Mouse (Mus musculus) limb, embryonic 15.5 days (tissue): ENCODE results near the gene Tnfrsf12a. TPM values are rescaled to one million over a fixed set of nuclear protein-coding genes. Genes with fewer than 3 reads are reported as not detected.
A peak's percentile ranks its signal among the peaks of the same experiment; 100 is the strongest.

Source experiments
- ATAC-seq: fragments of 200-750 bp; cut with Nextera tagmentation; 2 replicates; pipeline ENCODE4 v1.8.0; 2017; ENCODE audit warnings: low read depth, moderate TSS enrichment; ENCODE audit not compliant: insufficient number of reproducible peaks, low FRiP score, low TSS enrichment
- H3K27ac ChIP-seq: fragments of 300-500 bp; sonication (generic); 2 replicates; pipeline ENCODE4 v1.5.1; 2015; ENCODE audit warnings: moderate library complexity, mild to moderate bottlenecking, inconsistent platforms
- H3K27me3 ChIP-seq: fragments of 300-500 bp; sonication (generic); 2 replicates; pipeline ENCODE4 v1.6.1; 2015; ENCODE audit warnings: inconsistent platforms
- H3K36me3 ChIP-seq: fragments of 300-500 bp; sonication (generic); 2 replicates; pipeline ENCODE4 v1.6.1; 2015; ENCODE audit warnings: inconsistent platforms
- H3K4me1 ChIP-seq: fragments of 300-500 bp; sonication (generic); 2 replicates; pipeline ENCODE4 v1.6.1; 2015; ENCODE audit warnings: inconsistent platforms
- H3K4me2 ChIP-seq: fragments of 300-500 bp; sonication (generic); 2 replicates; pipeline ENCODE4 v1.6.1; 2015; ENCODE audit warnings: mild to moderate bottlenecking, inconsistent platforms
- H3K4me3 ChIP-seq: fragments of 300-500 bp; sonication (generic); 2 replicates; pipeline ENCODE4 v1.5.1; 2015; ENCODE audit warnings: mild to moderate bottlenecking, inconsistent platforms
- H3K9ac ChIP-seq: fragments of 300-500 bp; sonication (generic); 2 replicates; pipeline ENCODE4 v1.6.1; 2015; ENCODE audit warnings: inconsistent platforms
- H3K9me3 ChIP-seq: fragments of 300-500 bp; sonication (generic); 2 replicates; pipeline ENCODE4 v1.6.1; 2016; ENCODE audit warnings: inconsistent platforms
- WGBS: fragments of 180-500 bp; shearing (Covaris S2); methylation state at CpG from one replicate; pipeline ENCODE4 v1.1.7; 2015; 5-methylcytosine and 5-hydroxymethylcytosine counted together
- polyA plus RNA-seq: library from polyadenylated mRNA; unstranded; fragments of >200 nt; fragmentation: Nextera tagmentation; extraction: Ambion mirVana; gene quantifications from 2 replicates; pipeline ENCODE4 v1.2.1, GENCODE M21; 2015

Gene Tnfrsf12a
- polyA plus RNA-seq, 1 experiment from 2014 or later: 28.0 TPM

DNA sequence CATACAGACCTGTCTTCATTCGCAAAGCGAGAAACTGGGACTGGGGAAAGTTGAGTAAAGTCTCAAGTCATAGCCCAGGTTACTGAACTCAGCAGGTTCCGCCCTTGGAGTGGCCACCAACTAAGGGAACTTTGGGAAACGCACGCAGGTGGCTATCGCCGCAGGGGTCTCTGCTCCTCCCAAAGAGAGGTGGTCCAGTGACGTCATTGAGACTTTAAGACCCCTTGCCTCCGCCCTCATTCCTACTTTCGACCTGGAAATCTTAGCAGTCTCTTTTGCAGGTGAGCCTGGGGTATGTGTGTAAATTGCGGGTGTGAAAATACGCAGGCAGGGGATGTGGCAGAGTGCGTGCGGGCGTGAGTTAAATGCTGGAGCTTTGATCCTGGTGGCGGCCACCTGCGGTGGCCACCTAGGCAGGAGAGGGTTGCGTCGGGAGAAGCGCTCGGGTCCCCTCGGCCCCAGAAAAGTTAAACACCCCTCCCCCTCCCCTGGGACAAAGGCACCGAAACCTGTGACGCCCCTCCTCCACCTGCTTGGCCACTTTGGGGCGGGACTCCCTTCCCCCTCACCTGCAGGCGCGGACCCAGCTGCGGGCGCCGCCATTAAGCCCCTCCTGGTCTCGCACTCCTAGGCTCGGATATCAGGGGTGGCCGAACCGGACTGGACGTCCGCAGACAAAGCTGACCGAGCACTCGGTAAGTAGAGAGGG, 2.0 kb upstream of the Tnfrsf12a start, which contains the start of gene Cldn6:
TSS of gene Cldn6 (plus strand) at position 123 of the 709 bp plus-strand sequence.
- Histone ChIP-seq H3K9me3 (no peaks in the 10 kb centered on the region), H3K4me3 (peak within 1 kb of the TSS; percentile 24), H3K27ac (no peak within 1 kb of the TSS), H3K4me2 (peak within 1 kb of the TSS; percentile 34), H3K9ac (no peak within 1 kb of the TSS), H3K27me3 (peaks cover 49% of the 10 kb centered on the region), H3K36me3 (no peaks in the 10 kb centered on the region), H3K4me1 (peaks cover 56% of the 10 kb centered on the region)
- no peak for ATAC-seq
- 2% methylated on average over 37 of the region's 38 CpGs for WGBS

DNA sequence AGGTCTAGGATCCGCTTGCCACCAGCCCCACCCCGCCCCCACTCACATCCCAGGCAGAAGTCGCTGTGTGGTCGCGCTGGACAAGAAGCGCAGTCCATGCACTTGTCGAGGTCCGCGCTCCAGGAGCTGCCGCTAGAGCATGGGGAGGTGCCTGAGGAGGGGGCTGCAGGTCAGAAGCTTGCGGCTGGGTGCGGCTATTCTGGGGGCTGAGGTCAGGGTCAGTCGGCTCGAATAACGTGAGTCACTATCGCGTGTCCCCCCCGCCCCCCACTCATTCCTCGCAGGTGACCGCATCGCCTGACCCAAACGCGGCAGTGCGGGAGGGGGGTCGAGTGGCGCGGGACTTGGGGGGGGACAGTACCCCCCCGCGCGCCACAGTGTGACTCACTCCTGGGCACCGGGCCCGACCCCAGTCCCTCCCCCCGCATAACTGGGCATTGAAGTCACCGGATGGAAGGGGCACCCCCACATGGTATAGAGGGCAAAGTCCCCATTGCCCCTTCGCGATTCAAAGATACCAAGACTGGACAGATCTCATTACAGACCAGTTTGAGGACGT, 716 bp downstream of the Tnfrsf12a start:
- Histone ChIP-seq H3K27me3 (peaks cover 33% of the 10 kb centered on the region), H3K36me3 (no peaks in the 10 kb centered on the region), H3K4me3 (peak overlapping the region; percentile 64), H3K9me3 (no peaks in the 10 kb centered on the region), H3K4me2 (peak overlapping the region; percentile 95), H3K27ac (peak overlapping the region; percentile 79), H3K4me1 (peaks cover 54% of the 10 kb centered on the region), H3K9ac (peak overlapping the region; percentile 46)
- under 1% methylated on average over 37 of the region's 37 CpGs for WGBS
- ATAC-seq: no peak

DNA sequence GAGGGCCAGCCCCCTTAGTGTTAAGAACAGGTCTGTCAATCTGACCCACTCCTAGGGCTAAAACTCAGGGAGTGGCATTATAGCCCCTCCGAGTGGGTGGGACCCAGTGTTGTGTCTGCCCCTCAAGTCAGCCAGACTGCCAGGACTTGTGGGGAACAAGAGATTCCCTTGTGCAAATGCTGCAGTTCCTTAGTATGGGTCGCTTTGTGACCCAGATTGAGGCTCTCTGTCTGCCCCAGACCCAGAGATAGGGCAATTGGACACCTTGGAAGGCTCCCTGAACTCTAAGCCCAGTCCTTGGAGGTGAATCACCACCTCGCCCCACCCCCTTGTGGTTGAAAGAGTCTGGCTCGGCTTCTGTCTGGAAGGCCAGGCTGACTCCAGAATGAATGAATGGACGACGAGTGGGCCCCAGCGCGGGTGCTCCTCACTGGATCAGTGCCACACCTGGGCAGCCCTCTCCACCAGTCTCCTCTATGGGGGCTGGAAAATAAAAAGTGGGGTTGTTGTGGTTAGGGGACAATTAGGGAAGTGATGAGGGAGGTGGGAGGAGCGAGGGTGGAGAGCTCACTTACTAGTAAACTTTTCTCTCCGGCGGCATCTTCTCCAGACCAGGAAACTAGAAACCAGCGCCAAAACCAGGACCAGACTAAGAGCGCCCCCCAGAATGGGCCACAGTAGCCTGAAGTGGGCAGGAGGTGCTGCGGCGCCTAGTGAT, 1.5 kb downstream of the Tnfrsf12a start:
- Histone ChIP-seq H3K4me2 (peak overlapping the region; percentile 95), H3K4me3 (peak overlapping the region; percentile 64), H3K4me1 (peaks cover 54% of the 10 kb centered on the region), H3K9me3 (no peaks in the 10 kb centered on the region), H3K36me3 (no peaks in the 10 kb centered on the region), H3K27me3 (peaks cover 24% of the 10 kb centered on the region), H3K9ac (peak overlapping the region; percentile 46), H3K27ac (peak overlapping the region; percentile 79)
- no peak for ATAC-seq
- 9% methylated on average over 15 of the region's 15 CpGs for WGBS

DNA sequence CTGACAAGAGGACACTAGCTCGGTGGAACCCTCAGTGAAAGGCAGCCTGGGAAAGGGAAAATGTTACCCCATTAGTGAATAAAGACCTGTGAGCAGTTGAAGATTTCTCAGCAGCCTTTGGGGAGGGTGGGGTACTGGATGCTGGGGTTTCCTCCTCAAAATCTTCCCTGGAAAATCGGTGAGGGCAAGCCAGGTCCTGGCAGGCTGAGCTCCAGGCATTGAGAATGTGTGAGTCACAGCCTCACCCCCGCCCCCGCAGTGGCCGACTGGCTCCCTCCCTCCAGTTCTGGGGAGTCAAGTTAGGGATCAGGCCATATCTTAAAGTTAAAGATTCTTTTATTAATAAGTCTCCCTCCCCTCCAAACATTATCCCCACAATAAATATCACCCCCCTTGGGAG, 2.1 kb downstream of the Tnfrsf12a start:
- H3K9me3 ChIP-seq: no peaks in the 10 kb centered on the region
- peak overlapping the region; percentile 64 for H3K4me3 ChIP-seq
- H3K27ac ChIP-seq: peak overlapping the region; percentile 86
- H3K27me3 ChIP-seq: peaks cover 18% of the 10 kb centered on the region
- 20% methylated on average over 5 of the region's 5 CpGs for WGBS
- ATAC-seq: no peak
- peaks cover 54% of the 10 kb centered on the region for H3K4me1 ChIP-seq
- H3K9ac ChIP-seq: no peak overlapping the region
- peak overlapping the region; percentile 95 for H3K4me2 ChIP-seq
- peaks cover 5% of the 10 kb centered on the region for H3K36me3 ChIP-seq

DNA sequence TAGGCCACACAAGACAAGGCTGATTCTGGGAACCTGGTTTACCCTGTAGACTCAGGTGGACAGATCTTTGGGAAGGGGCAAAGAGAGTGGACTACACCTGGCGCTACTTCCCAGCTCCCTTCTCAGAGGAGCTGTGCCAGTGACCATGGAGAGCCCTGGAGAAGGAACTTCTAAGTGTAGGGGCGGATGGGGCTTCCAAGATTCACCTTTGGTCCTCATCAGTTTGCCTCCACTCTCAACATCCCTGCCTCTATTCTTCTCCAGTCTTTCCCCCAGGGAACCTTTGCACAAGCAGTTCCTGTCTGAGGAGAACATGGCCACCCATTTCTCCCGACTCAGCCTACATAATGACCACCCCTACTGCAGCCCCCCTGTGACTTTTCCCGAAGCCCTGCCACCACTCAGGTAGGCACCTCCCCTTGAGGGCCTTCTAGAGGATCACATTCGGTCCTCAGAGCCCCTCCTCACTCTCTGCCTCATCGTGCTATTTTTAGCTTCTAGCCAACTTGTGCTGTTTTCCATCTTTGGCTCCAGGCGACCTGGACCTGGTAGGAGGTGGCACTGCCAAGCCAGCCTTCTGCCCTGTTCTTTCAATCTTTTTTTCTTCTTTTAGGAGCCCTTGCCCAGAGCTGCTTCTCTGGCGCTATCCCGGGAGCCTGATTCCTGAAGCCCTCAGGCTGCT, 2.9 kb downstream of the Tnfrsf12a start:
- no peak for ATAC-seq
- H3K27me3 ChIP-seq: peaks cover 11% of the 10 kb centered on the region
- 26% methylated on average over 9 of the region's 9 CpGs for WGBS
- H3K9me3 ChIP-seq: no peaks in the 10 kb centered on the region
- H3K36me3 ChIP-seq: peaks cover 12% of the 10 kb centered on the region
- peak overlapping the region; percentile 64 for H3K4me3 ChIP-seq
- H3K27ac ChIP-seq: peak overlapping the region; percentile 86
- H3K4me2 ChIP-seq: peak overlapping the region; percentile 95
- peak overlapping the region; percentile 55; the same call in 1 of the 2 replicates for H3K9ac ChIP-seq
- H3K4me1 ChIP-seq: peaks cover 50% of the 10 kb centered on the region

DNA sequence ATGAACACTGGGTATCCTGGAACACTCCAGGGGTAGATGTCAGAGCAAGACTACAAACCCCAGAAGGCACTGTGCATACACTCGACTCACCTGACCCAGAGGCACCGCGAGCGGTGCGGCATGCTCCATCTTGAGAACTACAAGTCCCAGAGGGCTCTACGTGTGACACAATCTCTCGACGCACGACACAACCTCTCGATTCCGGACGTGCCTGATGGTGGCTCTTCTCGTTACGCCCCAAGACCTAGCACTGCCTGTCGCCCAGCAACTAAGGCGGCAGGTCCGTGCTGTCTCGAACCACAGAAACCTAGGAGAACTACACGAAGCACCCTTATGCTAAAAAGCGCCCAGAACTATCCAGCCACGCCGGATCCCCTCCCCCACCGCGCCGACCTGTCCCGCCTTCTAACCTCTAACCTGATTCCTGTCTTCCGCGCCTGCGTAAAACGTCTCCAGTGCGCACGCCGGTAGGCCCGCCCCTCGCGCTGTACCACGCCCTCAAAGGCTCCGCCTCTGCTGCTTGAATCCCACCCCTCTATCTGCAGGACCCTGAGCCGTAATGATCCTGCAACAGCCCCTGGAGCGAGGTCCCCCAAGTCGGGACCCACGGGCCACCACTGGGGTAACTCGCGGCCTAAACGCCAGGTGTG, 3.7 kb downstream of the Tnfrsf12a start, which contains the start of the genes Hcfc1r1 and Thoc6:
TSS of gene Hcfc1r1 (plus strand) at position 173 of the 650 bp plus-strand sequence.
TSS of gene Thoc6 (minus strand) at position 459 of the 650 bp plus-strand sequence.
- H3K9ac ChIP-seq: peak within 1 kb of the TSS; percentile 55
- peaks cover 3% of the 10 kb centered on the region; the same call in 1 of the 2 replicates for H3K27me3 ChIP-seq
- peak within 1 kb of the TSS; percentile 86 for H3K27ac ChIP-seq
- H3K4me3 ChIP-seq: peak within 1 kb of the TSS; percentile 64
- peaks cover 21% of the 10 kb centered on the region for H3K36me3 ChIP-seq
- peak; percentile 91 for ATAC-seq
- peak within 1 kb of the TSS; percentile 95 for H3K4me2 ChIP-seq
- H3K4me1 ChIP-seq: peaks cover 42% of the 10 kb centered on the region
- H3K9me3 ChIP-seq: no peaks in the 10 kb centered on the region
- 1% methylated on average over 45 of the region's 45 CpGs for WGBS

DNA sequence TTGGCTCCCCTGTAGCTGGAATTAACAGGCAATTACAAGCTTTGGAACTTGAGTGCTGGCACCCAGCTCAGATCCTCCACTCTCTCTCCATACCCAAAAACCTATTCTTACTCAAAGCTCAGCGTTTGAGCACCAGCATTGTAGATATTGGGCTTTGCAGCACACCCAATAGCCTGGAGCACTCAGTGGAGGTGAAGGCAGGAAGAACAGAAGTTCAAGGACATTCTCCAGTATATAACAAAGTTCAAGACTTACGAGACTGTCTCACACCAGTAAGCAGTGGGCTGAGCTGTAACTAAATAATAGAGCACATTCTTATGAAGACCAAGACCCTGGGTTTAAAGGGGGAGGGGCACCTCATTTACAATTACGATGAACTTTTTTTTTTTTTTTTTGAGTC, 4.5 kb downstream of the Tnfrsf12a start:
- no peaks in the 10 kb centered on the region for H3K9me3 ChIP-seq
- peak overlapping the region; percentile 95 for H3K4me2 ChIP-seq
- no peaks in the 10 kb centered on the region for H3K27me3 ChIP-seq
- ATAC-seq: no peak
- WGBS: 53% methylated on average over 3 of the region's 3 CpGs
- H3K9ac ChIP-seq: no peak overlapping the region
- peak overlapping the region; percentile 64 for H3K4me3 ChIP-seq
- H3K36me3 ChIP-seq: peaks cover 29% of the 10 kb centered on the region
- H3K27ac ChIP-seq: no peak overlapping the region
- H3K4me1 ChIP-seq: peaks cover 42% of the 10 kb centered on the region

DNA sequence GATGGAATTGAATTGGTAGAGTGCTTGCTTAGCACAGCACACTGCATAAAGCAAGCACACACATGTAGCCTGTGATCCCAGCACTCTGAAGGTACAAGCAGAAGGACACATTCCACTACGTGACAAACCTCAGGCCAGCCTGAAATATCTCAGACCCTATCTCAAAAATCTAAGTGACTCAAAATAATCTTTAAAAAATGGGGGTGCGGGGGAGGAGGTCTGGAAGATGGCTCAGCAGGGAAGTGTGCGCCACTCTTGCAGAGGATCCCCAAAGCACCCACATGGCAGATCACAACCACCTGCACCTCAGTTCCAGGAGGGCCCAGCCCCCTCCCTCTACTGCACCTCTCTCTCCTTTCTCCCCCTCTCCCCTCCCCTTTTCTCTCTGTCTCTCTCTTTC, 5.7 kb downstream of the Tnfrsf12a start:
- Histone ChIP-seq H3K27ac (no peak overlapping the region), H3K4me1 (peaks cover 33% of the 10 kb centered on the region), H3K9ac (no peak overlapping the region), H3K4me2 (no peak overlapping the region), H3K9me3 (no peaks in the 10 kb centered on the region), H3K27me3 (no peaks in the 10 kb centered on the region), H3K4me3 (no peak overlapping the region), H3K36me3 (peaks cover 41% of the 10 kb centered on the region)
- ATAC-seq: no peak
- WGBS: 89% methylated on average over 3 of the region's 3 CpGs

DNA sequence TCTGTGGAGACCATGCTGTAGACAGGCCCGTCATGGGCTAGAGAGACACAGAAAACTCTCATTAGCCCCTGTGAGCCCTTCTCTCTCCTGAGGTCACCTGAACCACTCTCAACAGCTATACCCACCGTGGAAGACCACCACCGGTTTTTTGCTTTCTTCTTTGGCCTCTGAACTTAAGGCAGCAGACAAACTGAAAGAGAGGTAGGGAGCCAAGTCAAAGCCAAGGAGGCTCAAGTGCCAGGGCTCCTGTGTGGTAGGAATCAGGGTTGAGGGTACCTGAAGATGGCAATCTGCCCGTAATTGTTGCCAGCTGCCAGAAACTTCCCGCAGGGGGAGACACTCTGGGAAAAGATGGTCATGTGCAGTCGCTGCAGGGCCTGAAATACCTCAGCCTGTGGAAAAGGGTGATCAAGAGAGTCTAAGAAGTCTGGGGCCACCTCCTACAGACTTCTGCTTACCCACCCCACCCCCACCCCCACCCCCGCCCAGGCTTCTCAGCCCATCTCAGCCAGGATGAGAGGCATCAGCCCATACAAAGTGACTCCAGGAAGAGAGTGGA, 6.7 kb downstream of the Tnfrsf12a start:
- Histone ChIP-seq H3K36me3 (peaks cover 43% of the 10 kb centered on the region), H3K4me3 (no peak overlapping the region), H3K27me3 (no peaks in the 10 kb centered on the region), H3K9me3 (no peaks in the 10 kb centered on the region), H3K27ac (no peak overlapping the region), H3K9ac (no peak overlapping the region), H3K4me1 (peaks cover 24% of the 10 kb centered on the region), H3K4me2 (no peak overlapping the region)
- 84% methylated on average over 7 of the region's 7 CpGs for WGBS
- no peak for ATAC-seq

DNA sequence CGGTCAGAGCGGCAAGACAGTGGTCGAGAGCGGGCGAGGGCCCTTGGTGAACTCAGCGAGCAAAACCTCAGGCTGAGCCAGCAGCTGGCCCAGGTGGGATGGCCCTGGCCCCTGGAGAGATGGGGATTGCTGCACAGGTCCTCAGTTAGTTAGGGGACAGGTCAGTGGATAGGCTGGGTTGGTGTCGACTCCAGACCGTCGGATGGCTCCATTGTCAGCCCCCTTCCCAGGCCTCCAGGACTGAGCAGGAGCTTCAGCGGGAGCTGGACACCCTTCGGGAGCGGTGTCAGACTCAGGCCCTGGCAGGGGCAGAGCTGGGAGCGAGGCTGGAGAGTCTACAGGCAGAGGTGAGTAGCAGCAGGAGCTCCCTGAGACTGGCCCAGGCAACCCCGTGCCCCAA, 11.8 kb downstream of the Tnfrsf12a start:
- no peaks in the 10 kb centered on the region for H3K9me3 ChIP-seq
- H3K4me1 ChIP-seq: peaks cover 11% of the 10 kb centered on the region
- H3K4me3 ChIP-seq: no peak overlapping the region
- peaks cover 42% of the 10 kb centered on the region for H3K36me3 ChIP-seq
- peaks cover 28% of the 10 kb centered on the region for H3K27me3 ChIP-seq
- 78% methylated on average over 14 of the region's 14 CpGs for WGBS
- H3K9ac ChIP-seq: no peak overlapping the region
- H3K4me2 ChIP-seq: no peak overlapping the region
- ATAC-seq: no peak
- H3K27ac ChIP-seq: no peak overlapping the region

DNA sequence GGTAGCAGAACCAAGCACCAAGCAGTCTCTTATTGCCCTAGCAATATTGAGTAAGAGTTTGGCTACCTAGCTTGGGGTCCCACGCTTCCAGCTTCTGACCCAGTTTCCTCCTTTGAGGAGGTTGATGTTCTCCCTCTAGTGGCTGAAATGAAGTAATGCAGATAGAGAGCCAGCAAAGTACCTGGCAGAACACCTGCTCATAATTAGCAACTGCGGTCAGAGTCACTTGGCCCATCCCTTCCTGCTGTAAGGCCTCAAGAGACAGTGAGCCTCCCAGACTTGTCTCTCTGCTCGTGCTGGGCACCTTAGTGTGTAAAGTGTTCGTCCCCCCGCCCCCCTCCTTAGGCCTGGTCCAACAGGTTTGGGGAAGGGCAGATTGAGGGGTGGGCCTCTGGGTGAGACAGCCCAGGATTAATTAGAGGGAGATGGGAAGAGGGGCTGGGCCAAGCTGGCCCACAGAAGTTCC, 12.7 kb downstream of the Tnfrsf12a start:
- ATAC-seq: no peak
- H3K4me2 ChIP-seq: no peak overlapping the region
- H3K36me3 ChIP-seq: peaks cover 33% of the 10 kb centered on the region
- H3K4me1 ChIP-seq: peaks cover 15% of the 10 kb centered on the region
- no peak overlapping the region for H3K9ac ChIP-seq
- H3K27ac ChIP-seq: no peak overlapping the region
- no peak overlapping the region for H3K4me3 ChIP-seq
- H3K27me3 ChIP-seq: peaks cover 37% of the 10 kb centered on the region
- WGBS: 7% methylated on average over 5 of the region's 5 CpGs
- no peaks in the 10 kb centered on the region for H3K9me3 ChIP-seq
